Mouse (Mus musculus) spleen, adult 2 months (tissue): ENCODE results near the gene Prkca.

Experiments used
- CTCF ChIP-seq: fragments of 200-500 bp; IDR thresholded peaks from 2 replicates; pipeline ENCODE4 v1.5.1; 2011; ENCODE audit warnings: mild to moderate bottlenecking, inconsistent platforms; ENCODE audit not compliant: insufficient read depth, insufficient read length, insufficient replicate concordance; ENCODE audit errors: extremely low read depth
- POLR2A ChIP-seq: fragments of 200-500 bp; IDR thresholded peaks from 2 replicates; pipeline ENCODE4 v1.6.1; 2011; ENCODE audit warnings: low read depth, low read length, inconsistent platforms

- no peak for TF ChIP-seq POLR2A
- TF ChIP-seq CTCF: no peak
Observed at GRCm38 (mm10) chr11:108236195-108236594, 107.5 kb downstream of the Prkca start.
